Mouse (Mus musculus) lung, adult 2 months (tissue): Measurements from ENCODE around the gene Fxyd3.

Experiments used
- CTCF ChIP-seq: fragments of 200-500 bp; IDR thresholded peaks from 2 replicates; pipeline ENCODE4 v1.5.1; 2011; ENCODE audit warnings: mild to moderate bottlenecking, low read length, control low read depth; ENCODE audit not compliant: insufficient read depth
- POLR2A ChIP-seq: fragments of 200-500 bp; IDR thresholded peaks from 2 replicates; pipeline ENCODE4 v1.6.1; 2011; ENCODE audit warnings: low read depth, mild to moderate bottlenecking, control low read depth, low read length, borderline replicate concordance; ENCODE audit errors: extremely low read depth

GRCm38 (mm10) chr7:31085171-31085570 is 8.7 kb upstream of the Fxyd3 start:
- TF ChIP-seq CTCF (no peak), POLR2A (no peak)
